ENCODE assay signal across 15 mouse cellular contexts in genomic region chr16:57433671-57434070, GRCm38 (mm10).
"Had no signal": no experiment of that assay in that cellular context is flagged by ENCODE, and none has a peak within 500 bp of the region (broad histone marks: within the 10 kb centered on the region; RNA-seq: fewer than 3 reads in every experiment).

No protein-coding gene starts in this region.

- DNase-seq: retina, postnatal 1 day; right cerebral cortex, adult 18-20 months; right cerebral cortex, postnatal 14 days; right cerebral cortex, postnatal 25 days; right cerebral cortex, postnatal 4 days; spleen, adult 18-20 months; thymus, adult 18-20 months; thymus, adult 2 months; thymus, postnatal 14 days; thymus, postnatal 25 days; thymus, postnatal 36 days; thymus, postnatal 4 days had no signal

- H3K27ac ChIP-seq: neural tube, embryonic 15.5 days; stomach, embryonic 15.5 days; stomach, postnatal 0 days had no signal

- H3K4me3 ChIP-seq: neural tube, embryonic 15.5 days; stomach, embryonic 15.5 days had no signal

- H3K27me3 ChIP-seq: neural tube, embryonic 15.5 days; stomach, embryonic 15.5 days had no signal

- H3K9me3 ChIP-seq: neural tube, embryonic 15.5 days; stomach, embryonic 15.5 days had no signal

- H3K36me3 ChIP-seq: neural tube, embryonic 15.5 days; stomach, embryonic 15.5 days had no signal

- H3K4me1 ChIP-seq: stomach, embryonic 15.5 days had no signal

- H3K9ac ChIP-seq: neural tube, embryonic 15.5 days; stomach, embryonic 15.5 days had no signal

- H3K4me2 ChIP-seq: neural tube, embryonic 15.5 days; stomach, embryonic 15.5 days had no signal
